In the genomic region with DNA sequence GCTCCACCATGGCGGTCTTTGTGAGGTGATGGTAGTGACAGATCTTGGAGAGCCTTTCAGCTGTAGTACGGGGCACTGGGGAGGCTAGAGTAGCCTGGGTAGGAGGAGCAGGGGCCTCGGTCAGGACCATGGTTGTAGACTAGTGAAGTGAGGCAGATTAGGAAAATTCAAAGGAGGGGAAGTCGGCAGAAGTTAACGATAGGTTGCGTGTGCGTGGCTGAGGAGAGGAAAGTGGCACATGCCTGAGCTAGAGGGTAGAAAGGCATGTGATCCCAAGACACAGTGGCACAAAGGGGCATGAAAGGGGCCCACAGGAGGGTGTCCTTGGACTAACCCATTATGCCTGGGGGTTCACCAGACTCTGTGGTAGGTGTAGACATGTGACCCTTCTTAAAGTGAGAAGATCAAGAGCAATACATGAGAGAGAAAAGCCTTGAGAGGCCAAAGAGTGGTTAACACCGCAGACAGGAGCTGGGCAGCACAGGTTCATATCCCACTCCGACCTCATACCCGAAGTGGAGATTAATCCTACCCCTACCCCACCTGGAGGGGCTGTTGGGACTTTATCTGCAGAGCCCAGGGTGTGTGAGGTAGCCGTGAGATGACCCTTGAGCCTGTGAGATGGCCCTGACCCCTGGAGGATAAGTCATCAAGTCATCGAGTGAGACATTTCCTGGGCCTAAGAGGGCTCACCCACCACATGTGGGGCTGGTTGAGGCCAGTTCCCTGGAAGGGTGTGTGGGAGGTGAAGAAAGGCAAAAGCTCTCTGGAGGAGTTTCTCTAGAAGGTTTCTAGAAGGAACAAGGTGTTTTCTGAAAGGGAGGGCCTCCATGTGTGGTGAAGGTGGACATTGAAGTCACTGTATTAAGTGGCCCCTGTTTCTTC, we compare ENCODE assay signal across 14 mouse cellular contexts. TPM values are rescaled to one million over a fixed set of nuclear protein-coding genes. Genes with fewer than 3 reads are reported as not detected.
DNase-seq lines count a peak whose midpoint lies in the region; ATAC-seq and TF ChIP-seq lines count a peak whose summit lies in the region.
"Had no signal": no experiment of that assay in that cellular context is flagged by ENCODE, and none has a peak within 500 bp of the region (broad histone marks: within the 10 kb centered on the region; RNA-seq: fewer than 3 reads in every experiment).

No protein-coding gene starts in this region.

- peaks cover 99% of the 10 kb centered on the region for H3K36me3 ChIP-seq in E14TG2a.4 (ENCODE audit: insufficient read depth, low read length)
- peaks cover 44% of the 10 kb centered on the region for H3K36me3 ChIP-seq in liver, embryonic 15.5 days (replicated peaks)
- H3K36me3 ChIP-seq: embryonic facial prominence, embryonic 12.5 days; midbrain, embryonic 15.5 days had no signal

- H3K9ac ChIP-seq in liver, embryonic 15.5 days = peak overlapping the region; percentile 71
- H3K9ac ChIP-seq: embryonic facial prominence, embryonic 12.5 days; midbrain, embryonic 15.5 days; neural tube, embryonic 13.5 days had no signal

- H3K27ac ChIP-seq in brown adipose tissue, adult 24 weeks (replicated peaks; ENCODE audit: low read depth, low read length) = 0 out of 2 replicates have a peak overlapping the region, but pooled peaks have one; percentile 14
- H3K27ac ChIP-seq in liver, embryonic 15.5 days (replicated peaks) = peak overlapping the region; percentile 100
- H3K27ac ChIP-seq: embryonic facial prominence, embryonic 12.5 days; midbrain, embryonic 15.5 days; neural tube, embryonic 13.5 days had no signal

- peak overlapping the region; percentile 91 for H3K4me2 ChIP-seq in liver, embryonic 15.5 days
- H3K4me2 ChIP-seq: embryonic facial prominence, embryonic 12.5 days; midbrain, embryonic 15.5 days; neural tube, embryonic 13.5 days had no signal

- ATAC-seq in liver, embryonic 15.5 days (ENCODE audit: insufficient read depth) = no peak
- ATAC-seq: midbrain, embryonic 15.5 days had no signal

- H3K27me3 ChIP-seq in E14TG2a.4 (ENCODE audit: insufficient read depth, low read length) = no peaks in the 10 kb centered on the region
- no peaks in the 10 kb centered on the region for H3K27me3 ChIP-seq in liver, embryonic 15.5 days
- H3K27me3 ChIP-seq: embryonic facial prominence, embryonic 12.5 days; midbrain, embryonic 15.5 days; neural tube, embryonic 13.5 days had no signal

- 51% methylated on average over 12 of the region's 12 CpGs for WGBS in liver, embryonic 15.5 days (ENCODE audit: insufficient replicate concordance)

- H3K4me1 ChIP-seq in E14TG2a.4 (replicated peaks; ENCODE audit: low read depth, low read length) = peaks cover 100% of the 10 kb centered on the region
- H3K4me1 ChIP-seq in brown adipose tissue, adult 24 weeks (ENCODE audit: control insufficient read depth, insufficient read depth, insufficient read length, low read length) = peaks cover 50% of the 10 kb centered on the region
- peaks cover 100% of the 10 kb centered on the region for H3K4me1 ChIP-seq in liver, embryonic 15.5 days (replicated peaks)

- no peak for TF ChIP-seq CTCF in E14TG2a.4 (conservative IDR thresholded peaks at IDR 0.05; ENCODE audit: low read length)

- H3K4me3 ChIP-seq in E14TG2a.4 (replicated peaks; ENCODE audit: low read length) = peak overlapping the region; percentile 59
- no peak overlapping the region for H3K4me3 ChIP-seq in brown adipose tissue, adult 24 weeks (ENCODE audit: insufficient read depth, low read depth, low read length)
- no peak overlapping the region for H3K4me3 ChIP-seq in liver, embryonic 15.5 days (replicated peaks)
- H3K4me3 ChIP-seq: embryonic facial prominence, embryonic 12.5 days; midbrain, embryonic 15.5 days; neural tube, embryonic 13.5 days had no signal

- H3K9me3 ChIP-seq in E14TG2a.4 (ENCODE audit: low read length) = no peaks in the 10 kb centered on the region
- H3K9me3 ChIP-seq in liver, embryonic 15.5 days (replicated peaks) = no peaks in the 10 kb centered on the region
- H3K9me3 ChIP-seq: embryonic facial prominence, embryonic 12.5 days; midbrain, embryonic 15.5 days; neural tube, embryonic 13.5 days had no signal

- peak; percentile 10 for DNase-seq in kidney, adult 9 months
- DNase-seq in kidney, postnatal 4 days = no peak
- DNase-seq in spleen, adult 12 weeks (ENCODE audit: low spot score) = no peak
- no peak for DNase-seq in left cerebral cortex, adult 18-20 months (ENCODE audit: low spot score in 2 of 2)
- no peak for DNase-seq in right cerebral cortex, adult 2 months (ENCODE audit: low spot score in 2 of 2)
- DNase-seq: cerebellum, postnatal 10 days; kidney, adult 8-10 months had no signal

RNA-seq across cellular contexts. Expression of gene Sema4b, which starts 19.3 kb away (rescaled TPM):
- polyA plus RNA-seq in brown adipose tissue, adult 24 weeks (2012; ENCODE audit: insufficient read depth, insufficient read length, missing spikeins) = 13.1 and 15.1 TPM in 2 replicates
- 15.2 and 15.5 TPM in 2 replicates for polyA plus RNA-seq in liver, embryonic 15.5 days (2015; fragmentation: Nextera tagmentation; extraction: Ambion mirVana)
- 10 to 100 TPM; 17.7 to 18.0 TPM for total RNA-seq in left cerebral cortex, adult 18-20 months (2021)

RNA-seq across cellular contexts. Expression of gene Cib1, which starts 26.7 kb away (rescaled TPM):
- 56.7 and 63.4 TPM in 2 replicates for polyA plus RNA-seq in brown adipose tissue, adult 24 weeks (2012; ENCODE audit: insufficient read depth, insufficient read length, missing spikeins)
- polyA plus RNA-seq in liver, embryonic 15.5 days (2015; fragmentation: Nextera tagmentation; extraction: Ambion mirVana) = 84.7 and 85.0 TPM in 2 replicates
- total RNA-seq in left cerebral cortex, adult 18-20 months (2021) = 10 to 100 TPM; 20.4 to 24.3 TPM

RNA-seq across cellular contexts. Expression of gene Gdpgp1, which starts 26.7 kb away (rescaled TPM):
- 0.71 and 2.9 TPM in 2 replicates for polyA plus RNA-seq in brown adipose tissue, adult 24 weeks (2012; ENCODE audit: insufficient read depth, insufficient read length, missing spikeins)
- 2.0 and 2.1 TPM in 2 replicates for polyA plus RNA-seq in liver, embryonic 15.5 days (2015; fragmentation: Nextera tagmentation; extraction: Ambion mirVana)
- total RNA-seq in left cerebral cortex, adult 18-20 months (2021) = 1 to 10 TPM; 5.3 to 6.4 TPM

RNA-seq across cellular contexts. Expression of gene Ttll13, which starts 40.2 kb away (rescaled TPM):
- polyA plus RNA-seq in brown adipose tissue, adult 24 weeks (2012; ENCODE audit: insufficient read depth, insufficient read length, missing spikeins) = not detected in 2 replicates
- 0.16 and 0.20 TPM in 2 replicates for polyA plus RNA-seq in liver, embryonic 15.5 days (2015; fragmentation: Nextera tagmentation; extraction: Ambion mirVana)
- total RNA-seq in left cerebral cortex, adult 18-20 months (2021) = 1 to 10 TPM; 1.9 to 3.0 TPM
- total RNA-seq: hematopoietic stem cell, adult 5-6 weeks had no signal

RNA-seq across cellular contexts. Expression of gene Ngrn, which starts 55.1 kb away (rescaled TPM):
- 26.1 and 27.5 TPM in 2 replicates for polyA plus RNA-seq in brown adipose tissue, adult 24 weeks (2012; ENCODE audit: insufficient read depth, insufficient read length, missing spikeins)
- polyA plus RNA-seq in liver, embryonic 15.5 days (2015; fragmentation: Nextera tagmentation; extraction: Ambion mirVana) = 25.4 and 28.3 TPM in 2 replicates
- total RNA-seq in left cerebral cortex, adult 18-20 months (2021) = 10 to 100 TPM; 41.8 to 47.0 TPM
